Mouse (Mus musculus) spleen, adult 12 weeks (tissue): ENCODE data around the gene Glod4.

Experiments used
- DNase-seq: peaks from one replicate; pipeline ENCODE4 v3.0.0; 2022; ENCODE audit warnings: low spot score

Glod4 gene

GRCm38 (mm10) chr11:76201761-76202674 lies 41.5 kb downstream of the Glod4 start:
- DNase-seq = peak; percentile 68

DNA sequence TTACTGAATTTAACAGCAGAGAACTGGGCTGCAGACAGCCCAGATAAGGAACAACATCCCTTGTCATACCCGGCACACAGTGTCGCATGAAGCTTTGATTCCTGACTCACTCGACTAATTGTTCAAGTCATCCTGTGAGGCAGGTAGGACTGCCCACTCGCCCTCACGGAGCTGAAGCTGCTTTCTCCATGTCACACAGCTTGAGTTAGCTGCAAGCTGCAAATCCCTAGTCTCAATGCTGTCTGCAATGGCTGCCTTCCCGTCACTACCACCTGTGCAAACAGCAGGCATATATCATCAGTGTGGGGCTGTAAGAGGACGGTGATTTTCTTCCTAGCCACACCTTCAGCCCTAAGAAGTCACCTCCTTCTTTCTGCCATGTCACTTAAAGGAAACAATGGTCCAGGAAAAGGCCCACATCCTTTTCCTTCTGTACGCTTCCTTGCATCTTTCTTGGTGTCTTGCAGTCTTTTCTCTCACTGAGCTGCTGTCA lies 46.5 kb downstream of the Glod4 start:
- DNase-seq = no peak

DNA sequence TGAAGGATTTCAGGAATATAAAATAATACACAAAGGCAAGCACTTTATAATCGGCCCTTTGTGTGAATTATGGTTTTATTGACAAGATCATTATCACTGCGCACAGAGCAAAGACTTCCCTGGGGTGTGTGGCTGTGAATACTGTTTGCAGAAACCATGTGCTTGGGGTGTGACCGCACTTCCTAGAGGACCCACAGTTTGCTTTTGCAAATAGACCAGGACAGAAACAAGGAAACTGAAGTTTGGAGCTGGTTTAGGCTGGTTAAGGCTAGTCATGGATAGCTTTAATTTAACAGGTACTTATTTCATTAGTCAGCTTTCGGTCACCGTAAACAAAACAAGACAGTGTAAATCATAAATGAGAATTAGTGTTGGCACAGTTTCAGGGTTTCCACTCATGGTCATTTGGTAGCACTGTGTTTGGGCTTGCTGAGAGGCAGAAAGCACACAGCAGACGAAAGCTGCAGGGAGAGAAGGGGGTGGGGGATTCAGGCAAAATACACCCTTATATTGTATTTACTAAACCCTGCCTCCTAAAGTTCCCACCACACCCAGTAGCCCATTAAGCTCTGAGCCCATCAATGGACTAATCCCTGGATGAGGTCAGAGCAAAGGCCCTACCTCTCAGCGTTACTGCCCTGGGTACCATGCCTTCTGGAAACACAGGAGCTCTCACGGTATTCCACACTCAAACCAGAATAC lies 47.1 kb downstream of the Glod4 start:
- DNase-seq = no peak

GRCm38 (mm10) chr11:76186908-76187307 lies 56.6 kb downstream of the Glod4 start:
- no peak for DNase-seq

GRCm38 (mm10) chr11:76183745-76184144 lies 59.8 kb downstream of the Glod4 start:
- DNase-seq = no peak

- no peak for DNase-seq
Measured at GRCm38 (mm10) chr11:76180146-76180540, 63.4 kb downstream of the Glod4 start.

- DNase-seq = peak; percentile 73
Measured at GRCm38 (mm10) chr11:76179495-76180145, 63.9 kb downstream of the Glod4 start, which contains the start of the genes Vps53 and Fam57a. Vps53 (minus strand) TSS chr11:76179647. Fam57a (plus strand) TSS chr11:76179671.

- DNase-seq = peak; percentile 19
Measured at GRCm38 (mm10) chr11:76178726-76179494, 64.6 kb downstream of the Glod4 start.

DNA sequence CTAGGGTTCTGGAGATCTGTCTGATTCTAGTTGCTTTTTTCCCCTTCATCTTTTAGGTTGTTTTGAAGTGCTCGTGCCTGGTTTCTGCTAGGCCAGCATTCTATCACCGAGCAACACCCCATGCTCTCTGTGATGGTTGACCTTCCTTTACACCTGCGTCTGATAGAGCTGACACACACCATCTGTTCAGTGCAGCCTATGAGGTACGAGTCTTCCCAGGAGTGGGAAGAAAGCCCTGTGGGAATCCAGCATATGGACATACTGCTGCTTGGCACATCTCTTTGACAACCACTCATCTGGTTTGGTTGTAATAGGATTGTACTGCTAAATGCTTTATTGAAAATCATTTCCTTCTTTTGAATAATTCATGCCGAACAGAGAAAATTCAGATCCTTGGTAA lies 73.3 kb downstream of the Glod4 start:
- DNase-seq = no peak

- no peak for DNase-seq
Measured at GRCm38 (mm10) chr11:76168976-76169375, 74.5 kb downstream of the Glod4 start.

- peak; percentile 62 for DNase-seq
Measured at GRCm38 (mm10) chr11:76167079-76167765, 76.3 kb downstream of the Glod4 start.

GRCm38 (mm10) chr11:76166657-76167056 lies 76.9 kb downstream of the Glod4 start:
- DNase-seq = no peak

GRCm38 (mm10) chr11:76160251-76160650 lies 83.3 kb downstream of the Glod4 start:
- DNase-seq = no peak

DNA sequence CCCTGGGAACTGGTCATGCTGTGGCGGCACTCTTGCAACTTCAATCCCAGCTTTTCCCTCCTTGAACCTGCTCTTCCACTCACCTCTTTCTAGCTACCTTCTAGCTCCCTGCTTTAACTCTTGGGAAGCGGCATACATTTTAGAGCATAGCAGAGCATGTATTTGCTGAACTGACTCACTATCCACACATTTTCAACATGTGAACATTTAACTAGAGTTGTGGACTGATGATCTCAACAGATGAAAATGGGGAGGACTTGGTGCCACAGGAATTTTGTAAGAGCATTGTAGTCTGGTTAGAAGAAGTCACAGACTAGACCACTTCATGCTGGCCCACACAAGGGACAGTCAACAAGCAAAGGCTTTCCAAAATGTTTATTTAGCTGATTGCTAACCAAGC lies 85.2 kb downstream of the Glod4 start:
- no peak for DNase-seq

DNA sequence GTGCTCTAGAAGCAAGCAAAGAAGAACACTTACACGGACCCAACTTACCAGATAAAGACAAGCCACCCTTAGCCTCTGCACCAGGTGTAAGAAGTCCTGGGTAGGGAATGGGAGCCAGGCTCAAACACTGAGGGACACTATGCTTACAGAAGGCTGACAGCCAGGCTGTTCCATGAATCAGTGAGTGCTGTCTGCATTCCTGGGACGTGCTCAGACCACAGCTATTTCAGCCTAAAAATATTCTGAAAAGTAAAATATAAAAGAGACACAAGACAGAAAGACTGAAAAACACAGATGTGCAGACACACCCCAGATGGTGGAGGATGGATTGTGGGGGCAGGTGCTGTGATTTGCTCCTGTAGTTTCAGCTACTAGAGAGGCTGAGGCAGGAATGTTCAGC lies 88.7 kb downstream of the Glod4 start:
- no peak for DNase-seq

DNA sequence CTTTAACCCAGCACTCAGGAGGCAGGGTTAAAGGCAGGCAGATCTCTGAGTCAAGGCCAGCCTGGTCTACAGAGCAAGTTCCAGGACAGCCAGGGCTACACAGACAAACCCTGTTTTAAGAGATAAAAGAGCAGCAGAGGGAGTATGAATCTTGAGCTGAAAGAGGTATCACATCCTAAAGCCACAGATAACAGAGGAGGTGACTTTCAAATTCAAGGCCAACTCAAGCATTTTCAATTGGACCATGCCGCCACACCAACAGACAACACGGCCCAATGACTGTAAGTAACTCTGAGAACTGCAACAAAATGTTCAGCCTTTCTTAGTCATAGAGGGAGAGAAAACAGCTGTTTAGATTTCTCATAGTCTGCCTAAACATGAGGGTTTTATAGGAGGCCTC lies 89.3 kb downstream of the Glod4 start:
- DNase-seq = no peak

DNA sequence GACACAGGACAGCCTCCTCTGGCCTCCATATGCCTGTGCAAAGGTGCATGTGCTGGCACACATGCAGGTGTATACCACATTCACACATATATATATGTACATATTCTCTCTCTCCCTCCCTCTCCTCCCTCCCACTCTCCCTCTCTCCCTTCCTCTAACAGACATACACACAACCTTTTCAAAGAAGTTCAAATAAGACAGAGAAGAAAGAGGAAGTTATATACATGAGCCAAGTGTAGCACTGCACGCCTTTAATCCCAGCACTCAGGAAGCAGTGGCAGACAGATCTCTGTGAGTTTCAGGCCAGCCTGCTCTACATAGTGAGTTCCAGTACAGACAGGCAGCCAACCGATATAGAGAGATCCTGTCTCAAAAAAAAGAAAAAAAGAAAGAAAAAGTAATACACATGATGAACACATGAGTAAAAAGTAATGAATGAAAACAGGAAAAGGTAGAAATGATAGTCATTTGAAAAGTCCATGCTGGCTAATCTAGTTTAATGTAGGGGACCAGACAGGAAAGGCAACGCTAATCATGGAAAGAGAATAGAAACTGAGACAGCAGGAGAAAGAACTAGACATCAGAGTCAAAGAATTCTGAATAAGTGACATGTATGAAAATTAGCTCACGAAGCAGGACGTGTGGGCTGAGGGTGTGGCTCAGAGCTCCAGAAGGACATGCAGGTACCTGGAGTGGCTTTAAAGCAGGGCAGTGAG lies 90.1 kb downstream of the Glod4 start:
- no peak for DNase-seq

GRCm38 (mm10) chr11:76150980-76151379 lies 92.5 kb downstream of the Glod4 start:
- DNase-seq = no peak

GRCm38 (mm10) chr11:76148055-76149008 lies 95.2 kb downstream of the Glod4 start:
- no peak for DNase-seq
